Mouse (Mus musculus) heart, embryonic 14.5 days (tissue): ENCODE results near the gene Fam19a1. TPM values are rescaled to one million over a fixed set of nuclear protein-coding genes. Genes with fewer than 3 reads are reported as not detected.

Experiments
- ATAC-seq: fragments of 200-750 bp; cut with Nextera tagmentation; 2 replicates; pipeline ENCODE4 v1.8.0; 2017; ENCODE audit warnings: low read depth, moderate TSS enrichment; ENCODE audit not compliant: insufficient number of reproducible peaks, insufficient read depth, low FRiP score
- H3K27ac ChIP-seq, 2 experiments: fragments of 200-500 bp in 1 of 2; fragments of 300-500 bp in 1 of 2; sonication (generic) in 1 of 2; replicated peaks in 1 of 2; 2 replicates each; pipeline ENCODE4 v1.5.1; 2012 to 2014; ENCODE audit warnings: low read depth in 2 of 2, low read length in 2 of 2, control low read depth in 1 of 2, mild to moderate bottlenecking in 1 of 2, mixed read lengths in 1 of 2; ENCODE audit not compliant: control insufficient read depth in 1 of 2, insufficient read depth in 1 of 2
- H3K27me3 ChIP-seq: fragments of 300-500 bp; sonication (generic); 2 replicates; pipeline ENCODE4 v1.6.1; 2014; ENCODE audit warnings: mild to moderate bottlenecking, low read length, control low read depth; ENCODE audit not compliant: control insufficient read depth, insufficient read depth
- H3K36me3 ChIP-seq: fragments of 300-500 bp; sonication (generic); 2 replicates; pipeline ENCODE4 v1.6.1; 2014; ENCODE audit warnings: mild to moderate bottlenecking, control low read depth, low read length, mixed read lengths; ENCODE audit not compliant: control insufficient read depth, insufficient read depth
- H3K4me1 ChIP-seq, 2 experiments: fragments of 200-500 bp in 1 of 2; fragments of 300-500 bp in 1 of 2; sonication (generic) in 1 of 2; 2 replicates each; pipeline ENCODE4 v1.6.1; 2012 to 2014; ENCODE audit warnings: low read length in 2 of 2, control low read depth in 1 of 2, mixed read lengths in 1 of 2; ENCODE audit not compliant: control insufficient read depth in 2 of 2, insufficient read depth in 2 of 2
- H3K4me2 ChIP-seq: fragments of 300-500 bp; sonication (generic); 2 replicates; pipeline ENCODE4 v1.6.1; 2014; ENCODE audit warnings: mild to moderate bottlenecking, low read length
- H3K4me3 ChIP-seq, 2 experiments: fragments of 200-500 bp in 1 of 2; fragments of 300-500 bp in 1 of 2; sonication (generic) in 1 of 2; 2 replicates each; pipeline ENCODE4 v1.5.1; 2012 to 2014; ENCODE audit warnings: low read length in 2 of 2, mild to moderate bottlenecking in 2 of 2, control low read depth in 1 of 2, low read depth in 1 of 2, moderate library complexity in 1 of 2; ENCODE audit not compliant: control insufficient read depth in 1 of 2, insufficient read depth in 1 of 2
- H3K9ac ChIP-seq: fragments of 300-500 bp; sonication (generic); 2 replicates; pipeline ENCODE4 v1.6.1; 2014; ENCODE audit warnings: mild to moderate bottlenecking, low read length
- H3K9me3 ChIP-seq: fragments of 300-500 bp; sonication (generic); 2 replicates; pipeline ENCODE4 v1.6.1; 2016; ENCODE audit warnings: low read length, control low read depth; ENCODE audit not compliant: control insufficient read depth
- WGBS: fragments of 180-500 bp; shearing (Covaris S2); extraction: QIAGEN DNeasy Blood & Tissue Kit; methylation state at CpG from one replicate; pipeline ENCODE4 v1.1.7; 2014; 5-methylcytosine and 5-hydroxymethylcytosine counted together
- polyA plus RNA-seq: library from polyadenylated mRNA; unstranded; fragments of >200 nt; fragmentation: Nextera tagmentation; extraction: Ambion mirVana; gene quantifications from 2 replicates; pipeline ENCODE4 v1.2.1, GENCODE M21; 2014

Gene Fam19a1
- polyA plus RNA-seq, 1 experiment from 2014 or later, result 0.11 TPM

GRCm38 (mm10) chr6:96116148-96116533, 3.2 kb downstream of the Fam19a1 start:
- Histone ChIP-seq H3K9me3 (no peaks in the 10 kb centered on the region), H3K27me3 (0 out of 2 replicates have a peak, but pooled peaks cover 3% of the 10 kb centered on the region), H3K27ac (no peak overlapping the region), H3K9ac (peak overlapping the region; percentile 76), H3K4me3 (peak overlapping the region; percentile 60 to 63), H3K36me3 (no peaks in the 10 kb centered on the region), H3K4me1 (no peaks in the 10 kb centered on the region), H3K4me2 (peak overlapping the region; percentile 91)
- 11% methylated on average over 6 of the region's 6 CpGs for WGBS
- no peak for ATAC-seq

GRCm38 (mm10) chr6:96116534-96117272, 3.7 kb downstream of the Fam19a1 start:
- Histone ChIP-seq H3K9ac (peak overlapping the region; percentile 76), H3K9me3 (no peaks in the 10 kb centered on the region), H3K36me3 (no peaks in the 10 kb centered on the region), H3K4me2 (peak overlapping the region; percentile 91), H3K27ac (no peak overlapping the region), H3K4me1 (no peaks in the 10 kb centered on the region), H3K27me3 (0 out of 2 replicates have a peak, but pooled peaks cover 3% of the 10 kb centered on the region), H3K4me3 (peak overlapping the region; percentile 60 to 63)
- peak; percentile 21; the same call in 1 of the 2 replicates for ATAC-seq
- under 1% methylated on average over 32 of the region's 32 CpGs for WGBS

- no peaks in the 10 kb centered on the region for H3K9me3 ChIP-seq
- no peak overlapping the region for H3K4me3 ChIP-seq
- 83% methylated on average over 1 of the region's 1 CpGs for WGBS
- H3K4me1 ChIP-seq, result no peaks in the 10 kb centered on the region
- no peak overlapping the region for H3K4me2 ChIP-seq
- ATAC-seq, result no peak
- no peak overlapping the region for H3K27ac ChIP-seq
- H3K9ac ChIP-seq, result no peak overlapping the region
- H3K36me3 ChIP-seq, result no peaks in the 10 kb centered on the region
- H3K27me3 ChIP-seq, result no peaks in the 10 kb centered on the region
These were observed 30.4 kb downstream of the Fam19a1 start for GRCm38 (mm10) chr6:96143326-96143725.

GRCm38 (mm10) chr6:96165403-96165802, 52.4 kb downstream of the Fam19a1 start:
- Histone ChIP-seq H3K4me2 (no peak overlapping the region), H3K27me3 (no peaks in the 10 kb centered on the region), H3K9ac (no peak overlapping the region), H3K4me3 (no peak overlapping the region), H3K9me3 (no peaks in the 10 kb centered on the region), H3K36me3 (no peaks in the 10 kb centered on the region), H3K27ac (no peak overlapping the region), H3K4me1 (no peaks in the 10 kb centered on the region)
- ATAC-seq, result no peak
- WGBS, result 82% methylated on average over 13 of the region's 13 CpGs

- Histone ChIP-seq H3K27ac (no peak within 1 kb of the TSS), H3K4me1 (no peaks in the 10 kb centered on the region), H3K4me2 (no peak within 1 kb of the TSS), H3K36me3 (no peaks in the 10 kb centered on the region), H3K9me3 (no peaks in the 10 kb centered on the region), H3K4me3 (no peak within 1 kb of the TSS), H3K9ac (no peak within 1 kb of the TSS), H3K27me3 (no peaks in the 10 kb centered on the region)
- 77% methylated on average over 18 of the region's 18 CpGs for WGBS
- no peak for ATAC-seq
These were observed 52.9 kb downstream of the Fam19a1 start, which contains the start of gene 1700123L14Rik for GRCm38 (mm10) chr6:96165818-96166379. 1700123L14Rik (minus strand) TSS chr6:96166243.

- H3K4me2 ChIP-seq, result no peak overlapping the region
These were observed 54.1 kb downstream of the Fam19a1 start for GRCm38 (mm10) chr6:96167031-96167430.

GRCm38 (mm10) chr6:96173681-96174080, 60.7 kb downstream of the Fam19a1 start:
- ATAC-seq, result no peak
- no peaks in the 10 kb centered on the region for H3K4me1 ChIP-seq
- no peaks in the 10 kb centered on the region for H3K36me3 ChIP-seq
- H3K27me3 ChIP-seq, result no peaks in the 10 kb centered on the region
- H3K4me3 ChIP-seq, result no peak overlapping the region
- no peak overlapping the region for H3K4me2 ChIP-seq
- H3K27ac ChIP-seq, result no peak overlapping the region
- WGBS, result 66% methylated on average over 3 of the region's 3 CpGs
- H3K9me3 ChIP-seq, result no peaks in the 10 kb centered on the region
- no peak overlapping the region for H3K9ac ChIP-seq

More at GRCm38 (mm10) chr6:96167031-96167430, 54.1 kb downstream of the Fam19a1 start:
- Histone ChIP-seq H3K9ac (no peak overlapping the region), H3K27me3 (no peaks in the 10 kb centered on the region), H3K4me3 (no peak overlapping the region), H3K36me3 (no peaks in the 10 kb centered on the region), H3K9me3 (no peaks in the 10 kb centered on the region), H3K27ac (no peak overlapping the region), H3K4me1 (no peaks in the 10 kb centered on the region)
- ATAC-seq, result no peak
